Mouse (Mus musculus) heart, postnatal 0 days (tissue): Measurements from ENCODE around the gene Oas1c.

Experiments used
- CTCF ChIP-seq: IDR thresholded peaks from 2 replicates; pipeline ENCODE4 v1.5.1; 2016; ENCODE audit warnings: antibody characterized with exemption, control low read depth, low read depth
- EP300 ChIP-seq: IDR thresholded peaks from 2 replicates; pipeline ENCODE4 v1.6.1; 2016; ENCODE audit warnings: antibody characterized with exemption, low read depth

DNA sequence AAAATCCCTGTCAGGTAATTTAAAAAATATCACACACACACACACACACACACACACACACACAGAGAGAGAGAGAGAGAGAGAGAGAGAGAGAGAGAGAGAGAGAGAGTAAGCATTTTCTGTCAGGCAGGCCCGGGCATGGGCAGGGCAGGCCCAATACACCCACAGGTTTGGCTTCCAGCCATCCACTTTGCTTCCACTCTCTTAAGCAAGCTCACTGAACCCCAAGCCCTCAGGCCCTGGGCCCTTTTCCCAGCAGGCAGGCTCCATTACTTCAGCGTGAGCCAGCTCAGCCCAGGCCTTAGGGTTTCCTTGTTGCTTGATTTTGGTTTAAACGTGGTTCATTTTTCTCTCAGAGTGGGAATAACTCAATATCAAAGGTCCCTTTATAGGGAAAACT is 32.4 kb upstream of the Oas1c start:
- TF ChIP-seq CTCF, result no peak
- TF ChIP-seq EP300, result no peak
